10 mouse cellular contexts compared by ENCODE assay signal in the genomic region with DNA sequence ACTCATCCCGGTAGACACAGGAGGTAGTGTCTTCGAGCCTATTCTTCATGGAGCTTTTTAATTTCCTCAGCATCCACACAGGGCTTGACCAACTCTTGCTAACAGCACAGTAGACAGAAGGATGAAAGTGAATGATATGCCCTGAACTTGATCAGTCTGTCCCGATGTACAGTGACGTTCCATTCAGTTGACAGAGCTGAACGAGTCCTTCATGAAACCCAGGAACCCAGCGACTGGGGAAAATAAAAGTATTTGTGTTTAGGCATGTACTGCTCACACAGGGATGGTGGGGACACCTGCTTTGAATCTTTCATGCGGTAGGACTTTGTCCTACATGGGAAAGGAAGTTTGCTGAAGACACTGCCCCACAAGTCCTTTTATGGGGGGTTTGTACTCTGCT.
"Had no signal": no experiment of that assay in that cellular context is flagged by ENCODE, and none has a peak within 500 bp of the region (broad histone marks: within the 10 kb centered on the region; RNA-seq: fewer than 3 reads in every experiment).

No protein-coding gene starts in this region.

- H3K4me1 ChIP-seq: liver, embryonic 12.5 days had no signal

- H3K36me3 ChIP-seq: limb, embryonic 15.5 days; liver, embryonic 12.5 days; midbrain, embryonic 13.5 days; neural tube, embryonic 15.5 days had no signal

- H3K4me3 ChIP-seq: limb, embryonic 15.5 days; liver, embryonic 12.5 days; midbrain, embryonic 13.5 days; myocyte; neural tube, embryonic 15.5 days had no signal

- H3K27me3 ChIP-seq: limb, embryonic 15.5 days; liver, embryonic 12.5 days; midbrain, embryonic 13.5 days; neural tube, embryonic 15.5 days had no signal

- H3K27ac ChIP-seq: limb, embryonic 15.5 days; liver, embryonic 12.5 days; stomach, postnatal 0 days had no signal

- DNase-seq: kidney, adult 8-10 months; kidney, postnatal 36 days; lung, embryonic 14.5 days; right cerebral cortex, postnatal 4 days had no signal
